Mouse (Mus musculus) hindbrain, postnatal 0 days (tissue): ENCODE results near the gene Ttc26. TPM values are rescaled to one million over a fixed set of nuclear protein-coding genes. Genes with fewer than 3 reads are reported as not detected.

Experiments
- ATAC-seq: fragments of 200-750 bp; cut with Nextera tagmentation; 2 replicates; pipeline ENCODE4 v1.8.0; 2017; ENCODE audit warnings: mild to moderate bottlenecking, moderate TSS enrichment, moderate library complexity
- DNase-seq: peaks from one replicate; pipeline ENCODE4 v3.0.0-alpha.2; 2015; ENCODE audit warnings: low spot score
- H3K27ac ChIP-seq: fragments of 300-500 bp; sonication (generic); 2 replicates; pipeline ENCODE4 v1.5.1; 2014; ENCODE audit warnings: mild to moderate bottlenecking
- H3K27me3 ChIP-seq: fragments of 300-500 bp; sonication (generic); 2 replicates; pipeline ENCODE4 v1.6.1; 2014; ENCODE audit warnings: low read length, mixed read lengths; ENCODE audit not compliant: insufficient read depth
- H3K36me3 ChIP-seq: fragments of 300-500 bp; sonication (generic); 2 replicates; pipeline ENCODE4 v1.6.1; 2014; ENCODE audit warnings: low read length, mixed read lengths; ENCODE audit not compliant: insufficient read depth
- H3K4me1 ChIP-seq: fragments of 300-500 bp; sonication (generic); 2 replicates; pipeline ENCODE4 v1.6.1; 2014; ENCODE audit warnings: antibody characterized with exemption, low read length, mixed read lengths; ENCODE audit not compliant: insufficient read depth
- H3K4me2 ChIP-seq: fragments of 300-500 bp; sonication (generic); 2 replicates; pipeline ENCODE4 v1.6.1; 2014; ENCODE audit warnings: low read depth, mild to moderate bottlenecking, low read length, moderate library complexity, mixed read lengths
- H3K4me3 ChIP-seq: fragments of 300-500 bp; sonication (generic); 2 replicates; pipeline ENCODE4 v1.5.1; 2014; ENCODE audit warnings: low read length
- H3K9ac ChIP-seq: fragments of 300-500 bp; sonication (generic); replicated peaks from 2 replicates; pipeline ENCODE4 v1.6.1; 2014; ENCODE audit warnings: mild to moderate bottlenecking, low read length, moderate library complexity, mixed read lengths
- H3K9me3 ChIP-seq: fragments of 300-500 bp; sonication (generic); 2 replicates; pipeline ENCODE4 v1.6.1; 2016; ENCODE audit warnings: low read length, mixed read lengths
- CTCF ChIP-seq: IDR thresholded peaks from 2 replicates; pipeline ENCODE4 v1.5.1; 2016; ENCODE audit warnings: antibody characterized with exemption, control low read depth, low read depth
- WGBS: fragments of 180-500 bp; shearing (Covaris S2); extraction: QIAGEN DNeasy Blood & Tissue Kit; methylation state at CpG from one replicate; pipeline ENCODE4 v1.1.7; 2014; 5-methylcytosine and 5-hydroxymethylcytosine counted together
- polyA plus RNA-seq: library from polyadenylated mRNA; unstranded; fragments of >200 nt; fragmentation: Nextera tagmentation; extraction: Ambion mirVana; gene quantifications from 2 replicates; pipeline ENCODE4 v1.2.1, GENCODE M21; 2015
- total RNA-seq: library from RNA; depleted of rRNA; stranded (reverse); fragments of >200 nt; gene quantifications from 2 replicates; pipeline ENCODE4 v1.2.3, GENCODE M21; 2014

Gene Ttc26
- total and polyA plus RNA-seq, 2 experiments from 2014 or later = 2.5 to 5.0 TPM

- Histone ChIP-seq H3K27me3 (no peaks in the 10 kb centered on the region), H3K9me3 (no peaks in the 10 kb centered on the region), H3K27ac (no peak overlapping the region), H3K4me3 (no peak overlapping the region), H3K9ac (no peak overlapping the region), H3K4me1 (no peaks in the 10 kb centered on the region), H3K4me2 (no peak overlapping the region), H3K36me3 (no peaks in the 10 kb centered on the region)
- no peak for TF ChIP-seq CTCF
- WGBS = 81% methylated on average over 8 of the region's 8 CpGs
- DNase-seq = no peak
- ATAC-seq = no peak
Observed at GRCm38 (mm10) chr6:38342666-38342992, 38.6 kb upstream of the Ttc26 start.

GRCm38 (mm10) chr6:38343581-38343980 is 37.7 kb upstream of the Ttc26 start:
- no peak for TF ChIP-seq CTCF
- H3K4me1 ChIP-seq = no peaks in the 10 kb centered on the region
- DNase-seq (no peak), ATAC-seq (no peak)
- no peaks in the 10 kb centered on the region for H3K27me3 ChIP-seq
- no peaks in the 10 kb centered on the region for H3K9me3 ChIP-seq
- no peak overlapping the region for H3K4me3 ChIP-seq
- H3K9ac ChIP-seq = no peak overlapping the region
- H3K36me3 ChIP-seq = no peaks in the 10 kb centered on the region
- no peak overlapping the region for H3K27ac ChIP-seq
- 41% methylated on average over 3 of the region's 3 CpGs for WGBS
- H3K4me2 ChIP-seq = no peak overlapping the region

DNA sequence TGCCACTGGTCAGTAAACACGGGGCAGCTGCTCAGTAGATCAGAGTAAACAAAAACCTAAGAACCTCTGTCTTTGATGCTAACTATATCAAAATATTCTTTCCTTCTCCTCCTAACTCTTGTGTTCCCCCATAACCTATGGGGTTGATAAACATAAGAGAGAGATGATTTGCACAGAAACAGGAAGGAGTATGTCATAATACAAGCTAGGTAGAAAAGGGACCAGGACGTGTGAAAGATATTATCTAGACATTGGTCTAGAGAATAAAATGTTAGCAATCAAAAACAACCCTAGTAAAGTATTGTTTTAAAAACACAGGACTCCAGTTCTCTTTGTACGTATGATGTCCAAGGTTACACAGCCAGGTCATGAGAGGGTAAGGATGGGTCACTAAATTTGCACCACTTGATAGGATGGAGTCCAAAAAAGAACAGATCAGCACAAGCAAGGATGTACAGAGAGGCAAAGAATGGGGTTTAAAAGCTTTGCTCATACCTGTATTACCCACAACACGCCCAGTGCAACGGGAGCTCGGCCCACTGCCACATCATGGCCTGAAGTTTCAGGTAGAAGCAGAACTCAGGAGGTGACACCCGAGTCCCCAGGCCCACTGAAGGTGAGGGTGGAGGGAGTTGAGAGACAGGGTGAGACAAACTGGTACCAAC is 37.1 kb upstream of the Ttc26 start:
- ATAC-seq (no peak), DNase-seq (no peak)
- no peaks in the 10 kb centered on the region for H3K9me3 ChIP-seq
- H3K9ac ChIP-seq = no peak overlapping the region
- no peaks in the 10 kb centered on the region for H3K36me3 ChIP-seq
- H3K27ac ChIP-seq = no peak overlapping the region
- WGBS = 83% methylated on average over 7 of the region's 7 CpGs
- no peak overlapping the region for H3K4me2 ChIP-seq
- TF ChIP-seq CTCF = no peak
- no peaks in the 10 kb centered on the region for H3K27me3 ChIP-seq
- H3K4me3 ChIP-seq = no peak overlapping the region
- H3K4me1 ChIP-seq = no peaks in the 10 kb centered on the region

DNA sequence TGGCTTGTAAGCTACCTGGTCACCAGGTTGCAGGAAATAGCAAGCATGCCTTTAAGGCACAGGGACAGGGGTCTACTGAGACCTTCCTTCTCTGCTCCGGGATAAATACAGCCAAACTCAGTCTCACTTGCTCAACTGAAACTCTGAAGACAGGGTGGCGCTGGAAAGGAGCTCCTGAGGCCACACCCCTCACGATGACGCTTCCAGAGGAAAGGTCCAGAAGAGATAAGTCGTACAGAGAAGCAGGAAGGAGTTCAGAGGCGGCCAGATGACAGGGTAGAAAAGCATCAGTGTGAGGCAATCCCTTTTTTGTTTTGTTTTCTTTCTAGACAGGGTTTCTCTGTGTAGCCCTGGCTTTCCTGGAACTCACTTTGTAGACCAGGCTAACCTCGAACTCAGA is 35.5 kb upstream of the Ttc26 start:
- Histone ChIP-seq H3K4me1 (no peaks in the 10 kb centered on the region), H3K9me3 (no peaks in the 10 kb centered on the region), H3K27me3 (no peaks in the 10 kb centered on the region), H3K4me3 (no peak overlapping the region), H3K4me2 (no peak overlapping the region), H3K36me3 (no peaks in the 10 kb centered on the region), H3K9ac (no peak overlapping the region), H3K27ac (no peak overlapping the region)
- no peak for DNase-seq
- no peak for ATAC-seq
- WGBS = 50% methylated on average over 7 of the region's 7 CpGs
- no peak for TF ChIP-seq CTCF

DNA sequence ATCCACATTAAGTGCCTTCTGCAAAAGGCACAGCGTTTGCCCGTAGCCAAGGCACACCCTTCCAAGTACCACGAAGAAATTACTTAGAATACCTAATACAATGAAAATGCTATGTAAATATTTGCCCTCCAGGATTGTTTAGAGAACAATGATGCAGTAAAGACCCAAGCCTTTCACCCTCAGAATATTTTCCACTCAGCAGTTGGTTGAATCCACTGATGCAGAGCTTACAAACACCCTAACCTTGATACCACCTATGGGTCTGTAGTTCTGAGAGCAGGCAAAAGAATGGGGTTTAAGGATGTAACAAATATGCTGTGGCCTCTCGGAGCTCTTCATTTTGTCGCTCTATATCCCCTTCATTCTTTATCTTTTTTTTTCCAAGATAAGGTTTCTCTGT is 33.4 kb upstream of the Ttc26 start:
- ATAC-seq (no peak), DNase-seq (no peak)
- no peaks in the 10 kb centered on the region for H3K4me1 ChIP-seq
- no peak overlapping the region for H3K9ac ChIP-seq
- TF ChIP-seq CTCF = no peak
- WGBS = 89% methylated on average over 5 of the region's 5 CpGs
- H3K27ac ChIP-seq = no peak overlapping the region
- H3K27me3 ChIP-seq = peaks cover 19% of the 10 kb centered on the region
- no peak overlapping the region for H3K4me2 ChIP-seq
- no peaks in the 10 kb centered on the region for H3K9me3 ChIP-seq
- H3K4me3 ChIP-seq = no peak overlapping the region
- no peaks in the 10 kb centered on the region for H3K36me3 ChIP-seq

DNA sequence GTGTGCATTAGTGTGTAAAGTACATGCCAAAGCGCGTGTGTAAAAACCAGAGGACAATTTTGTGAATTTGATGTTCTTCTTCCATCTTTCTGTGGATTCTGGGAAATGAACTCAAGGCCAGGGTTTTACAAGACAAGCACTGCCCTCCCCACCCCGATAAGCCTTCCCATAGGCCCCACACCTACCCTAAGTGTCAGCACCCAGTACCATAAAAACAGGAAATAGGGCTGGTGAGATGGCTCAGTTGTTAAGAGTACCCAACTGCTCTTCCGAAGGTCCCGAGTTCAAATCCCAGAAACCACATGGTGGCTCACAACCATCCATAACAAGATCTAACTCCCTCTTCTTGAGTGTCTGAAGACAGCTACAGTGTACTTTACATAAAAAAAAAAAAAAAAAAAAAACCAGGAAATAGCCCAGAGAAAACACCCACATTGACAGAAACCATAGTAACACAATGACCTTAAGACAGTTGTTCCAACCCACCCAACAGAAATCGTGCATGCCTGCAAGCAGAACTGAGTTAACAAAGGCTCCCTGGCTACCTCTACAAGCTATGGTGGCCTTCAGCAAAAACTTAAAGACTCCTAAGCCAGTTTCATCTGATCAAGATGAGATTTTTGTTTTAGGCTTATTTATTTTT is 32.3 kb upstream of the Ttc26 start:
- H3K27ac ChIP-seq = no peak overlapping the region
- H3K4me1 ChIP-seq = no peaks in the 10 kb centered on the region
- H3K36me3 ChIP-seq = no peaks in the 10 kb centered on the region
- H3K27me3 ChIP-seq = peaks cover 25% of the 10 kb centered on the region
- DNase-seq = no peak
- no peak for ATAC-seq
- no peak overlapping the region for H3K9ac ChIP-seq
- TF ChIP-seq CTCF = no peak
- WGBS = 92% methylated on average over 6 of the region's 6 CpGs
- no peak overlapping the region for H3K4me2 ChIP-seq
- no peak overlapping the region for H3K4me3 ChIP-seq
- no peaks in the 10 kb centered on the region for H3K9me3 ChIP-seq

DNA sequence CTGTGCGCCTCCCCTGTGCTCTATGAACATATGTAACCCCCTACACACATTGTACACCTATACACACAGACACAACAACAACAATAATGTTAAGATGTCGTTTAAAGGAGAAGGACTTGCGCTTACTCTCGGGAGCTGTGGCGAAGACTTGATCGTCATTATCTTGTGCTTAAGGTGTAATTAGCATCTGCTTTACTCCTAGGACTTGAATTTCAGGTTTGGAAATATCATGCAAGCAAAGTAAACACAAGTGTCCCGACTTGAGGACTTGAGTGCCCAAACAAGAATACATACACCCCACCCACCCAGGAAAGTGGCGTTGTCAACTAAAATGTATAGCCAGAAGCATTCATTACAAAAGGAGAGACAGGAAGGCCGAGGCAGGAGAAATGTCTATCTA is 31.5 kb upstream of the Ttc26 start:
- 81% methylated on average over 9 of the region's 9 CpGs for WGBS
- H3K9ac ChIP-seq = no peak overlapping the region
- H3K27ac ChIP-seq = no peak overlapping the region
- peaks cover 25% of the 10 kb centered on the region for H3K27me3 ChIP-seq
- no peak for DNase-seq
- H3K4me3 ChIP-seq = no peak overlapping the region
- no peaks in the 10 kb centered on the region for H3K9me3 ChIP-seq
- no peaks in the 10 kb centered on the region for H3K36me3 ChIP-seq
- no peaks in the 10 kb centered on the region for H3K4me1 ChIP-seq
- H3K4me2 ChIP-seq = no peak overlapping the region
- no peak for ATAC-seq
- no peak for TF ChIP-seq CTCF
